Mouse (Mus musculus) ES-Bruce4 (cell line): ENCODE measurements around the gene Defb47.

Experiments used
- CTCF ChIP-seq: IDR thresholded peaks from one replicate; pipeline ENCODE4 v1.8.1; 2011; ENCODE audit warnings: low read depth, low read length
- POLR2A ChIP-seq: IDR thresholded peaks from one replicate; pipeline ENCODE4 v1.8.1; 2011; ENCODE audit warnings: low read length; ENCODE audit not compliant: insufficient read depth

GRCm38 (mm10) chr14:62963632-62964031 is 34.2 kb upstream of the Defb47 start:
- TF ChIP-seq CTCF (no peak), POLR2A (no peak)
